Mouse (Mus musculus): ENCODE measurements around the gene Zmpste24.

Zmpste24 gene

GRCm38 (mm10) chr4:121033006-121033405 is 65.0 kb downstream of the Zmpste24 start:
- DNase-seq (ENCODE audit: low spot score in 2 of 2): no peak

DNA sequence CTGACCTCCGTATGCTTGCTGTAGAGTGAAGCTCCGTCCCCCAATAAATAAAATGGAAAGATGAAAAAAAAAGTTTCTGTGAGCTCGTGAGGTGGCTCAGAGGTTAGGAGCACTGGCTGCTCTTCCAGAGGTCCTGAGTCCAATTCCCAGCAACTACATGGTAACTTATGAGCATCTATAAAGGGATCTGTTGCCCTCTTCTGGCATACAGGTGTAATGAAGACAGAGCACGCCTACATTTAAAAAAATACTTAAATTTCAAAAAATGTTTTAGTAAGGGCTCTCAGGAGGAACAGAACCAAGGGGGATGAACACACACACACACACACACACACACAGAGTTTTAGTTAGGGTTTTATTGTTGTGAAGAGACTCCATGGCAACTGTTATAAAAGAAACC is 66.6 kb downstream of the Zmpste24 start:
- DNase-seq (ENCODE audit: low spot score in 2 of 2): no peak

DNA sequence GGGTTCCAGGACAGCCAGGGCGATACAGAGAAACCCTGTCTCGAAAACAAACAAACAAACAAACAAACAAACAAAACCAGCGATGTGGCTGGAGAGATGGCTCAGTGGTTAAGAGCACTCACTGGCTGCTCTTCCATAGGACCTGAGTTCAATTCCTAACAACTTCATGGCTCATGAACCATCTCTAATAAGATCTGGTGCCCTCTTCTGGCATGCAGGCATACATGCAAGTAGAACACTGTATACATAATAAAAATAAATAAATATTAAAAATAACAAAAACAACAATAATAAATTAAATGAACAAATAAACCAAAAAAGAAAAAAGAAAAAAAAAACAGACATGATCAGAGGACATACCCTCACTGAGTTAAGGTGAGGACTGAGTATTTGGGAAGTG is 68.4 kb downstream of the Zmpste24 start:
- DNase-seq (ENCODE audit: low spot score in 2 of 2): no peak

- DNase-seq (ENCODE audit: low spot score in 2 of 2): peak in 1 of 2 experiments; percentile 70
These were observed 69.2 kb downstream of the Zmpste24 start for GRCm38 (mm10) chr4:121028659-121029392.

DNA sequence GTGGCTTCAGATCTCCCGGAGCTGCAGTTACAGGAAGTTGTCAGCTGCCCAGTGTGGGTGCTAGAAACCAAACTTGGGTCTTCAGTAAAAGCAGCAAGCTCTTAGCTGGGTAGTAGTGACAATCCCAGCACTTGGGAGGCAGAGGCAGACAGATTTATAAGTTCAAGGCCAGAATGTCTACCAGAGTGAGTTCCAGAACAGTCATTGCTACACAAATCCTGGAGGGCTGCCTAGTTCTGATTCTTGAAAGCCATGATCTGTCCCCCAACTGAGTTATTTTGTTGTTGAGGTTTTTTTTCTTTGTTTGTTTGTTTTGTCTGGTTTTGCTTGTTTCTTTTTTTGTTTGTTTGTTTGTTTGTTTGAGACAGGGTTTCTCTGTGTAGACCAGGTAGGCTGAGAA is 69.9 kb downstream of the Zmpste24 start:
- no peak for DNase-seq (ENCODE audit: low spot score in 2 of 2)

GRCm38 (mm10) chr4:121025681-121026080 is 72.4 kb downstream of the Zmpste24 start:
- DNase-seq (ENCODE audit: low spot score in 2 of 2): no peak

DNA sequence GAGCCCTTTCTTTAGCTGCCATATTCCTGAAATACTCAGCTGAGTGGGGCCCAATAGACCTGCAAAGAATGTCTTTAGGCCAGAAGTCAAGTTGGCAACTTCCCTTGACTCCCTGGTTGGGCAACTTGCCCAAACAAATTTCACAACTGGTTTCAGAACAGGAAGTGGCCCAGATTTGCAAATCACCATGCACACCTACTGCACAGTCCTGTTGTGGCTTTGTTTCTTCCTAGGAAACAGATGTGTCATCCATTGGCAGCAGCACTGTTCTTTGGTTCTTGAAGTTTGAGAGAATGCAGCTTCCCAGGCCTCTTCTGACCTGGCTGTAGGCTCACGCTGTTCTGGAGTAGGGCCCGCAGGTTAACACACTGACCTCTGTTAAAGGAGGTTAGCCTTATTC is 74.1 kb downstream of the Zmpste24 start:
- DNase-seq (ENCODE audit: low spot score in 2 of 2): peak in 1 of 2 experiments; percentile 31

DNA sequence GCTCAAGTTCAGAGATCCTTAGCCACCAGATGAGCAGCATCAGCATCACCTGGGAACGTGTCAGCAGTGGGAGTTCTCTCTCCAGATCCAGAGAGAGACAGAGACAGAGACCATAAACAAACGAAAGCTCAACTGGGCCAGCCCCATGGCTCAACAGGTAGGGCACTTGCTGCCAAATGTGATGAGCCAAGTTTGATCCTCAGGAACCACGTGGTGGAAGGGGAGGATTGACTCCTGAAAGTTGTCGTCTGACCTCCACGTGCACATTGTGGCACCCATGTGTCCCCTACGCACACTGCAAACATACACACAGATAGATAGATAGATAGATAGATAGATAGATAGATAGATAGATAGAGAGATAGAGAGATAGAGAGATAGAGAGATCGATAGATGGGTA is 74.6 kb downstream of the Zmpste24 start:
- no peak for DNase-seq (ENCODE audit: low spot score in 2 of 2)

DNA sequence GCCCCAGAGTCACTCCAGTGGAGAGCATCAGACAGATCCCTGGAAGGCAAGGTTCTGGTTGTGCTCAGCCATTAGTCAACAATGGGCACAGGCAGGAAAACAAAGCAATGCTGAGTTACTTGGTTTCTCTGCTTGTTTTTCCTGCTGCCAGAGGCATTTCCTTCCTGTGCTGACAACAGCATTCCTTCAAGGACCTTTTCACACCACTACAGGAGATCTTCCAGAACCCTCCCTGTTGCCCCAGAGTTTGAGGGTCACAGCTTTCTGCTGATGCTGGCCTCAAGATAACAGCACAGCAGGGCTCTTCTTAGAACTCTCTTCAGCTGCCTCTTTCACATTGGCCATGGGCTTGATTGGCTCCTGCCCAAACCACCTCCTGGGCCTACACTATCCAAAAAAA is 76.1 kb downstream of the Zmpste24 start:
- no peak for DNase-seq (ENCODE audit: low spot score in 2 of 2)

- DNase-seq (ENCODE audit: low spot score in 2 of 2): no peak
These were observed 77.8 kb downstream of the Zmpste24 start for GRCm38 (mm10) chr4:121020040-121020790.

DNA sequence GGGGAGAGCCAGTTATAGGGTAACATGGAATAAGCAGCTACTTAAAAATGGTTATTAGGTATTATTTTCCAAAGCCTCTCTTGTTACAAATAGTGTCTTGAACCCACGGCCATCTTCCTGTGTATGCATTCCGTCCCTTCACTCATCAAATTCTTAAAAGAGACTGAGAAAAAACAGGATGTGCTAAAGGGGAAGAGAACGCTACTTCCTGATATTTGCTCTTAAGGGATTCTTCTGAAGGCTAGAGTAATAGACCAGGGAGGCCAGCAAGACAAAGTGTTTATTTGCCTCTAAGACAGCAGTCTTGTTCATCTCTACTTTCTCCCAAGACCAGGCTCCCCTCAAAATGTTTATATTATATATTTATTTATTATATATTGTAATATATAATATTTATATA is 79.8 kb downstream of the Zmpste24 start:
- DNase-seq (ENCODE audit: low spot score in 2 of 2): no peak

DNA sequence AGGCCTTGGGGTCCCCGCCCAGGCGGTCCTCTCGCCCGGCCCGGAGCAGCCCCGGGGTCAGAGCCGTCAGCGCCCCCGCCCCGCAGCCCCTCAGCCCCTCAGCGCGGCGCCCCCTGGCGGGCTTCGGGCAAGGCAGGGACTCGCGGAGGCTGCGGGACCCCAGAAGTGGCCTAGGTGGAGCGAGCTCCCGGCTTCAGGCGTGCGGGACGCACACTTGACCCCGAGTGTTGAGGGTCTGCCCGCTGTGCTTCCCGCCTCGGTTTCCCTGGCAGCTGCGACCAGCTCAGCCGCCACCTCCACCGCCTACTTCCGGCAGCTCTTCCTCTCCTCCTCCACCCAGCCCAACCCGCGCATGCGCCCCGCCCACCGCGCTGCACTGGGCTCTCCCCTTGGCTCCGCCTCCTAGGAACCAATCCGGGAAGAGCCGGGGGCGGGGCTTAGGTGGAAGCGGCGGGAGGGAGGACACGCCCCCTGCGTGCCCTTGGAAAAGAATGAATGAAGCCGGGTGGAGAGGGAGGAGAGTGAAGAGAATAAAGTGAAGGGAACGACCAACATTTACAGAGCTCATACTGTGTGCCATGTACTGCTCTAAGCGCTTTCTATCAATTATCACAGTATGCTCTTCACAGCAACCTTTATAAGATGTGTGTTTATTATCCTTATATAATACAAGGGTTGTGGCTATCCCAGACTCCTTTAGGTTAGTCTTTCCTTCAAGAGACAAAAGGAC is 80.9 kb downstream of the Zmpste24 start, which contains the start of gene Smap2:
Gene Smap2 (minus strand): TSS at position 320 of the 730 bp plus-strand sequence.
- DNase-seq (ENCODE audit: low spot score in 2 of 2): peak; percentile 97 to 98

GRCm38 (mm10) chr4:121016021-121016898 is 81.8 kb downstream of the Zmpste24 start:
- DNase-seq (ENCODE audit: low spot score in 2 of 2): peak; percentile 27 to 42

DNA sequence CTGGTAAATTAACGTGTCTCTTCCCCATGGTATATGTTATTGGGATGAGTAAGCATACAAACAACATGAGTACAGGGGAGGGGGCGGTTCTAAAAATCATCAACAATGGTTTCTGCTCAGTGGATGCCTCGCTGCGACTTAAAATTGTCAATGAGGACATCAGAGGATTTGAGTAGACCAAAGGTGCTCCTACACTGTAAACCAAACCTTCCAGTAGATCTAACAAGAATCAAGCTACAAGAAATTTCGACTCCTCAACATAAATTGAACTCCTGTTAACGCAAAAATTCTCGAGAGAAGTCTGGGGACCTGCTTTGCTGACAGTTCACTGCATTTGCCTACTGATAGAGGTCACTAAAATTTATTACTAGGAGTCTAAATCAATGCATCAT is 82.8 kb downstream of the Zmpste24 start:
- no peak for DNase-seq (ENCODE audit: low spot score in 2 of 2)

DNA sequence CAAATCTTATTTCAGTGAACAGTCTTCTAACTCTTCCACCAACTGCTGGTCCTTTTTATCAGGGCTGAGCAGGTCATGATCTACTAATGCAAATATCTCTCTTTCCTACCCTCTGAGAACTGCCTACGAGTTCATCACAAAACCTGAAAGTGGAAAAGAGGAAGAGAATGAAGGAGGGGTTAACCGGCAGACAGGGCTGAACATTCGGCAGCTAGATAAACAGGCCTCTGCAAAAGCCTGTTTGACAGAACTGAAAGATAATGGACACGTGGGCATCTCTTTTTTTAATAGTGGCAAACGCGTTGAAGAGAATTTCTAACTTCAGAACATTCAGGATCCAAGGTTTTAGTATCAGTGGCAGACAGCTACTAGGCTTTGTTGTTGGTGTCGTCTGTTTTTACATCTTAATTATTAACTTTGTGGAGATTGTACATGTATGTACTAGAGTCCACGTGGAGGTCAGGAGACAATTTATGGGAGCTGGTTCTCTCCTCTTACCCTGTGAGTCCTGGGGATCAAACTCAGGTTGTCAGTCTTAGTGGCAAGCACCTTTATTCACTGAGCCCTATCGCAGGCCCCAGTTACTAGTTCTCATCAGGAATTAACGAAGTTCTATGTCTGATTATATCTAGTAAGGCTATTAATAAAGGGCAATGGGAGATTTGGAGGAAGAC is 83.3 kb downstream of the Zmpste24 start:
- DNase-seq (ENCODE audit: low spot score in 2 of 2): no peak

- DNase-seq (ENCODE audit: low spot score in 2 of 2): no peak
These were observed 87.1 kb downstream of the Zmpste24 start for GRCm38 (mm10) chr4:121010770-121011549.

All from spleen, postnatal 14 days (tissue).